Mouse (Mus musculus): ENCODE data around the gene Jade2. TPM values are rescaled to one million over a fixed set of nuclear protein-coding genes. Genes with fewer than 3 reads are reported as not detected.

Jade2 gene
- 0.86 and 1.0 TPM in 2 replicates for polyA plus RNA-seq (2015; fragmentation: Nextera tagmentation; extraction: Ambion mirVana)

GRCm38 (mm10) chr11:51857081-51857671 is at the start of gene Jade2:
Jade2 (minus strand) TSS chr11:51857653.
- H3K27me3 ChIP-seq (ENCODE audit: insufficient read depth, low read length): peaks cover 6% of the 10 kb centered on the region; the same call in 1 of the 2 replicates
- H3K4me3 ChIP-seq (ENCODE audit: low read depth, low read length): peak within 1 kb of the TSS; percentile 89
- WGBS (ENCODE audit: insufficient replicate concordance): 6% methylated on average over 31 of the region's 47 CpGs
- no peaks in the 10 kb centered on the region for H3K36me3 ChIP-seq (replicated peaks; ENCODE audit: insufficient read depth, low read length)
- H3K4me2 ChIP-seq (ENCODE audit: low read depth, low read length): peak within 1 kb of the TSS; percentile 99
- peak; percentile 26 for ATAC-seq
- TF ChIP-seq CTCF (IDR thresholded peaks at IDR 0.05; ENCODE audit: low read depth): 0 out of 2 replicates have a peak, but pooled peaks have one; percentile 4
- no peak for TF ChIP-seq EP300 (IDR thresholded peaks at IDR 0.05; ENCODE audit: low read depth)
- peak; percentile 67 for DNase-seq
- H3K4me1 ChIP-seq (ENCODE audit: insufficient read depth): peaks cover 20% of the 10 kb centered on the region
- peak within 1 kb of the TSS; percentile 95 for H3K9ac ChIP-seq (replicated peaks)
- no peaks in the 10 kb centered on the region for H3K9me3 ChIP-seq (ENCODE audit: low read length)
- H3K27ac ChIP-seq (ENCODE audit: low read depth): peak within 1 kb of the TSS; percentile 95

DNA sequence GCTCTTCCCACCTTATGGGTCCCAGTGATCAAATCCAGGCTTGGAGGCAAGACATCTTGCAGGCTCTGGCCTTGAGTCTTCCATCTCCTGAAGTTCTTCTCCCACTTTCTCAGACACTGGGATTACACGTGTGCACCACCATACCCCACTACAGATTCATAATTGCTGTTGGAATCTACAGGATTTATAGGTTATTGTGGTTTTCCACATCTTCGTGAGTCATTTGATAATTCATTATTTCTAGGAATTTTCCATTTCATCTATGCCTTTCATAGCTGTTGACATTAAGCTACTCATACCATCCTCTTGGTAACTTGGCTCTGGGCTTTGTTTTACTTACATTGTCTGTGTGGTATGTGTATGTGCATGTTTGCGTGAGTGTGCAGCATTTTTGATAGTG is 46.8 kb upstream of the Jade2 start:
- Histone ChIP-seq H3K4me3 (ENCODE audit: low read depth, low read length) (no peak overlapping the region), H3K4me2 (ENCODE audit: low read depth, low read length) (no peak overlapping the region), H3K27me3 (ENCODE audit: insufficient read depth, low read length) (no peaks in the 10 kb centered on the region), H3K9me3 (ENCODE audit: low read length) (no peaks in the 10 kb centered on the region), H3K4me1 (ENCODE audit: insufficient read depth) (no peaks in the 10 kb centered on the region), H3K9ac (replicated peaks) (no peak overlapping the region), H3K27ac (ENCODE audit: low read depth) (no peak overlapping the region), H3K36me3 (replicated peaks; ENCODE audit: insufficient read depth, low read length) (no peaks in the 10 kb centered on the region)
- no peak for TF ChIP-seq EP300 (IDR thresholded peaks at IDR 0.05; ENCODE audit: low read depth)
- TF ChIP-seq CTCF (IDR thresholded peaks at IDR 0.05; ENCODE audit: low read depth): no peak
- whole genome bisulfite sequencing (ENCODE audit: insufficient replicate concordance): 85% methylated on average over 3 of the region's 3 CpGs
- ATAC-seq: no peak
- DNase-seq: no peak

GRCm38 (mm10) chr11:51899691-51900090 is 42.2 kb upstream of the Jade2 start:
- Histone ChIP-seq H3K4me2 (ENCODE audit: low read depth, low read length) (no peak overlapping the region), H3K4me1 (ENCODE audit: insufficient read depth) (no peaks in the 10 kb centered on the region), H3K27ac (ENCODE audit: low read depth) (no peak overlapping the region), H3K36me3 (replicated peaks; ENCODE audit: insufficient read depth, low read length) (no peaks in the 10 kb centered on the region), H3K4me3 (ENCODE audit: low read depth, low read length) (no peak overlapping the region), H3K9ac (replicated peaks) (no peak overlapping the region), H3K27me3 (ENCODE audit: insufficient read depth, low read length) (no peaks in the 10 kb centered on the region; the same call in 1 of the 2 replicates), H3K9me3 (ENCODE audit: low read length) (no peaks in the 10 kb centered on the region)
- TF ChIP-seq CTCF (IDR thresholded peaks at IDR 0.05; ENCODE audit: low read depth) (no peak), EP300 (IDR thresholded peaks at IDR 0.05; ENCODE audit: low read depth) (no peak)
- ATAC-seq: no peak
- DNase-seq: no peak
- WGBS (ENCODE audit: insufficient replicate concordance): 81% methylated on average over 10 of the region's 10 CpGs

GRCm38 (mm10) chr11:51898326-51899080 is 41.0 kb upstream of the Jade2 start:
- Histone ChIP-seq H3K36me3 (replicated peaks; ENCODE audit: insufficient read depth, low read length) (no peaks in the 10 kb centered on the region), H3K4me1 (ENCODE audit: insufficient read depth) (no peaks in the 10 kb centered on the region), H3K9me3 (ENCODE audit: low read length) (no peaks in the 10 kb centered on the region), H3K4me3 (ENCODE audit: low read depth, low read length) (no peak overlapping the region), H3K27me3 (ENCODE audit: insufficient read depth, low read length) (no peaks in the 10 kb centered on the region; the same call in 1 of the 2 replicates), H3K4me2 (ENCODE audit: low read depth, low read length) (no peak overlapping the region), H3K27ac (ENCODE audit: low read depth) (no peak overlapping the region), H3K9ac (replicated peaks) (no peak overlapping the region)
- TF ChIP-seq CTCF (IDR thresholded peaks at IDR 0.05; ENCODE audit: low read depth) (no peak), EP300 (IDR thresholded peaks at IDR 0.05; ENCODE audit: low read depth) (no peak)
- DNase-seq (no peak), ATAC-seq (no peak)
- WGBS (ENCODE audit: insufficient replicate concordance): 55% methylated on average over 21 of the region's 21 CpGs

DNA sequence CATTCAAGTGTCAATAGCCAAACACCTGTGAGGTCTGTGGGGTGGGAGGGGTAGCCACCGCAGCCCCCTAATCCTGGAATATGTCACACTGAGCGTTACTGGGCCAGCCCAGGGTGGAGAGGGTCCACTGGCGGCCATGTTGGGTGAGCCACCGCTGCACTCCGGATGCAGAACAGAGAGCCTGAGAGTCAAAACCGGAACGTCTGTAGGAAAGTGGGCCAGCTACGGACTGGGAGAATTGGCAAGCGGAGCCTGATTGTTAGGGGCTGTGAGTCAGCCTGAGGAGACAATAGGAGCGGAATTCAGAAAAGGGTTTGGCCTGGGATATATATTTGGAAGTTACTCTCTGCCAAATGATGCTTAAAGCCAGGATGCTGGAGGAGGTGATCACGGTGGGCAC is 39.9 kb upstream of the Jade2 start:
- DNase-seq: no peak
- no peak for ATAC-seq

DNA sequence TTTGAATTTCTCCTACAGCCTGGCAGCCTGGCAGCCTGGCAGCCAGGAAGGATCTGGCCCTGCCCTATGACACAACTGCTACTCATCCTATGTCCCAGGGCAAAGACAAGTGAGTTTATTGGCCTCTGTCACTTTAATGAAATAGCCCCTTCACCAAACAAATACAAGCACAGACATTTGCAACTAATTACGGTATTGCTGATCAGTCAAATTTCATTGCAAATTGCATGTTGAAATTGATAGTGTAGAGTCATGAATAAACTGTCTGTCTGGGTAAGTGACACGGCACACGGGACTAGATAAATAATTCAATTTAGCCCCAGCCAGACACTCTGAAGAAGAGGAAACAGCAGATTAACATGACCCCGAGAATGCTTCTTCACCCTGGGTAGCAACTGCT is 38.6 kb upstream of the Jade2 start:
- 46% methylated on average over 4 of the region's 4 CpGs for WGBS (ENCODE audit: insufficient replicate concordance)
- H3K9ac ChIP-seq (replicated peaks): no peak overlapping the region
- H3K4me1 ChIP-seq (ENCODE audit: insufficient read depth): no peaks in the 10 kb centered on the region
- DNase-seq (no peak), ATAC-seq (no peak)
- no peak for TF ChIP-seq CTCF (IDR thresholded peaks at IDR 0.05; ENCODE audit: low read depth)
- TF ChIP-seq EP300 (IDR thresholded peaks at IDR 0.05; ENCODE audit: low read depth): no peak
- no peaks in the 10 kb centered on the region for H3K9me3 ChIP-seq (ENCODE audit: low read length)
- H3K27me3 ChIP-seq (ENCODE audit: insufficient read depth, low read length): no peaks in the 10 kb centered on the region; the same call in 1 of the 2 replicates
- no peaks in the 10 kb centered on the region for H3K36me3 ChIP-seq (replicated peaks; ENCODE audit: insufficient read depth, low read length)
- H3K4me3 ChIP-seq (ENCODE audit: low read depth, low read length): no peak overlapping the region
- no peak overlapping the region for H3K4me2 ChIP-seq (ENCODE audit: low read depth, low read length)
- no peak overlapping the region for H3K27ac ChIP-seq (ENCODE audit: low read depth)

More for the DNA sequence above, 39.9 kb upstream of the Jade2 start:
- no peak overlapping the region for H3K4me3 ChIP-seq (ENCODE audit: low read depth, low read length)
- no peak overlapping the region for H3K9ac ChIP-seq (replicated peaks)
- H3K27me3 ChIP-seq (ENCODE audit: insufficient read depth, low read length): no peaks in the 10 kb centered on the region; the same call in 1 of the 2 replicates
- TF ChIP-seq EP300 (IDR thresholded peaks at IDR 0.05; ENCODE audit: low read depth) (no peak), CTCF (IDR thresholded peaks at IDR 0.05; ENCODE audit: low read depth) (no peak)
- H3K4me2 ChIP-seq (ENCODE audit: low read depth, low read length): no peak overlapping the region
- no peaks in the 10 kb centered on the region for H3K9me3 ChIP-seq (ENCODE audit: low read length)
- no peaks in the 10 kb centered on the region for H3K36me3 ChIP-seq (replicated peaks; ENCODE audit: insufficient read depth, low read length)
- H3K4me1 ChIP-seq (ENCODE audit: insufficient read depth): no peaks in the 10 kb centered on the region
- 77% methylated on average over 11 of the region's 11 CpGs for WGBS (ENCODE audit: insufficient replicate concordance)
- H3K27ac ChIP-seq (ENCODE audit: low read depth): no peak overlapping the region
